Mouse (Mus musculus): ENCODE data around the gene Asb13. TPM values are rescaled to one million over a fixed set of nuclear protein-coding genes. Genes with fewer than 3 reads are reported as not detected.

Asb13 gene
- total RNA-seq (2023): 1.7 and 1.9 TPM in 2 replicates

GRCm38 (mm10) chr13:3633895-3634811, at the start of gene Asb13:
Gene Asb13, plus strand, starts transcription at chr13:3634032.

GRCm38 (mm10) chr13:3610795-3611438, 22.9 kb upstream of the Asb13 start, which contains the start of gene Fam208b:
Gene Fam208b, minus strand, starts transcription at chr13:3611108.

Other genes starting within 250 kb of the Asb13 start
- gene Gdi2, start 96.0 kb upstream of the Asb13 start, total RNA-seq (2023): 263 and 291 TPM in 2 replicates
- 6.0 and 11.9 TPM in 2 replicates for gene Fam208b, start 22.9 kb upstream of the Asb13 start, total RNA-seq (2023)
- gene Calml3, start 170.3 kb downstream of the Asb13 start, total RNA-seq (2023): not detected in 2 replicates
- gene Calm4, start 203.7 kb downstream of the Asb13 start, total RNA-seq (2023): not detected in 2 replicates
- not detected in 2 replicates for gene Calm5, start 220.1 kb downstream of the Asb13 start, total RNA-seq (2023)

All from neutrophil, adult 65 days (primary cell).